Mouse (Mus musculus) kidney, adult 2 months (tissue): ENCODE results near the gene Slc25a34.

Experiments used
- CTCF ChIP-seq: fragments of 200-500 bp; conservative IDR thresholded peaks from 2 replicates; pipeline ENCODE4 v1.5.1; 2011; ENCODE audit warnings: low read depth, mild to moderate bottlenecking, control low read depth, low read length, moderate library complexity, mixed read lengths; ENCODE audit not compliant: insufficient read depth, insufficient read length
- POLR2A ChIP-seq: fragments of 200-500 bp; IDR thresholded peaks from one replicate; pipeline ENCODE4 v1.6.1; 2011; ENCODE audit warnings: low read depth, low read length, control low read depth

- no peak for TF ChIP-seq POLR2A
- TF ChIP-seq CTCF: no peak
Observed at GRCm38 (mm10) chr4:141570004-141570403, 53.6 kb downstream of the Slc25a34 start.
